Mouse (Mus musculus) hindbrain, embryonic 13.5 days (tissue): ENCODE measurements around the gene Polr1d. TPM values are rescaled to one million over a fixed set of nuclear protein-coding genes. Genes with fewer than 3 reads are reported as not detected.

Source experiments
- ATAC-seq: fragments of 200-750 bp; cut with Nextera tagmentation; 2 replicates; pipeline ENCODE4 v1.8.0; 2017; ENCODE audit warnings: moderate TSS enrichment; ENCODE audit not compliant: low FRiP score
- H3K27ac ChIP-seq: fragments of 300-500 bp; sonication (generic); 2 replicates; pipeline ENCODE4 v1.5.1; 2015; ENCODE audit warnings: inconsistent platforms, mild to moderate bottlenecking, moderate library complexity
- H3K27me3 ChIP-seq: fragments of 300-500 bp; sonication (generic); 2 replicates; pipeline ENCODE4 v1.6.1; 2015; ENCODE audit warnings: mild to moderate bottlenecking, inconsistent platforms
- H3K36me3 ChIP-seq: fragments of 300-500 bp; sonication (generic); 2 replicates; pipeline ENCODE4 v1.6.1; 2015; ENCODE audit warnings: mild to moderate bottlenecking, inconsistent platforms
- H3K4me1 ChIP-seq: fragments of 300-500 bp; sonication (generic); replicated peaks from 2 replicates; pipeline ENCODE4 v1.6.1; 2015; ENCODE audit warnings: inconsistent platforms
- H3K4me2 ChIP-seq: fragments of 300-500 bp; sonication (generic); 2 replicates; pipeline ENCODE4 v1.6.1; 2015; ENCODE audit warnings: inconsistent platforms, mild to moderate bottlenecking, moderate library complexity
- H3K4me3 ChIP-seq: fragments of 300-500 bp; sonication (generic); 2 replicates; pipeline ENCODE4 v1.5.1; 2015; ENCODE audit warnings: mild to moderate bottlenecking, inconsistent platforms
- H3K9ac ChIP-seq: fragments of 300-500 bp; sonication (generic); 2 replicates; pipeline ENCODE4 v1.6.1; 2015; ENCODE audit warnings: mild to moderate bottlenecking, inconsistent platforms
- H3K9me3 ChIP-seq: fragments of 300-500 bp; sonication (generic); 2 replicates; pipeline ENCODE4 v1.6.1; 2016; ENCODE audit warnings: inconsistent platforms
- WGBS: fragments of 180-500 bp; shearing (Covaris S2); methylation state at CpG from one replicate; pipeline ENCODE4 v1.1.7; 2015; 5-methylcytosine and 5-hydroxymethylcytosine counted together
- polyA plus RNA-seq: library from polyadenylated mRNA; unstranded; fragments of >200 nt; fragmentation: Nextera tagmentation; extraction: Ambion mirVana; gene quantifications from 2 replicates; pipeline ENCODE4 v1.2.1, GENCODE M21; 2015

The Polr1d gene
- polyA plus RNA-seq, 1 experiment from 2014 or later, result 107 TPM

DNA sequence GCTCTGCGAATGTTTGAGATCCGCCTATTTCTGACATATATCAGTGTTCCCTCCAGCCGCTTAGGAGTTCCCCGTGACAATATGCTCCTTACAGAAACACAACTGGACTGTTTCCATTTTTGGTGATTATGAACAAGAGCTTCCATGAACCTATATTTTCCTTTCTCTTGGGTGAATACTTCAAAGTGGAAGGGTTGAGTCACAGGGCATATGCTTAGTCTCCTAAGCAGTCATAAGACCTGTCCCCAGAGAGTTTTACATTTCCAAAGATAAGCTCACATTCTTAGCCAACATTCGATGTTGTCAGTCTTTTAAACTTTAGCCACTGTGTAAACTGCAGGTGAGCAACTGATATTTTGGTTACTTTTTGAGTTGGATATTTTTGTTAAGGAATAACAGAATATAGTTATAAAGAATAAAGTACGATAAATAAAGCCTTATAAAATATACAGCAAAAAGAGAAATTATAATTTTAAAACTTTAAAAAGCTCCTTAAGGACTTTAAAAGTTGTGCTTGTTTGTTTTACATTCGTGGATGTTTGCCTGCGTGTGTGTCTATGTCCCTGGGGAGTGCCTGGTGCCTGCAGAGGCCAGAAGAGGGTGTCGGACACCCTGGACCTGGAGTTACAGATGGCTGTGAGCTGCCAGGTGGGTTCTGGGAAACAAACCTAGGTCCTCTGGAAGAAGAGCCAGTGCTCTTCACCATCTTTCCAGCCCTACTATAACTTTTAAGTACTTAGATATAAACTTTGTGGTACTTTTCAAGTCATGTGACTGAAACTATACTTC lies 19.0 kb upstream of the Polr1d start:
- Histone ChIP-seq H3K9ac (no peak overlapping the region), H3K4me1 (no peaks in the 10 kb centered on the region), H3K27ac (no peak overlapping the region), H3K4me3 (no peak overlapping the region), H3K27me3 (no peaks in the 10 kb centered on the region), H3K9me3 (no peaks in the 10 kb centered on the region), H3K36me3 (no peaks in the 10 kb centered on the region), H3K4me2 (no peak overlapping the region)
- ATAC-seq, result no peak
- 88% methylated on average over 9 of the region's 9 CpGs for WGBS

DNA sequence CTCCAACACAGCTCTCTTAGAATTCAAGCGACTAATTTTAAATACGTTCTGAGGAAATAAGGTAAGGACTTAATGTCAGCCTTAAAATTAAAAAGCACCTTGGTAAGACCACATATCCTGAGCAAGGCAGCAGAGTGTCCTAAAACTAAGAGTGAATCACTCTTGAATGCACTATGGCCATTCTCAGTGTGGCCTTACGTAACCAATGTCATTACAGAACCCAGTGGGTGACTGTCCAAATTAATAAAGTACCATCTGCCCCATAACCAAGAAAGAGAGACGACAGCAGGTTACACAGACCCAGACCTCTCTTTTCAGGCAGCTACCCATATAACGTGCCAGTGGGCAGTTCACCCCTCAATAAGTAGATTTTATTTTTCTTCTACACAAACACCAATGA lies 18.2 kb upstream of the Polr1d start:
- Histone ChIP-seq H3K27me3 (no peaks in the 10 kb centered on the region), H3K4me2 (no peak overlapping the region), H3K9ac (no peak overlapping the region), H3K27ac (no peak overlapping the region), H3K9me3 (no peaks in the 10 kb centered on the region), H3K4me1 (no peaks in the 10 kb centered on the region), H3K36me3 (no peaks in the 10 kb centered on the region), H3K4me3 (no peak overlapping the region)
- no peak for ATAC-seq
- WGBS, result 86% methylated on average over 5 of the region's 5 CpGs

DNA sequence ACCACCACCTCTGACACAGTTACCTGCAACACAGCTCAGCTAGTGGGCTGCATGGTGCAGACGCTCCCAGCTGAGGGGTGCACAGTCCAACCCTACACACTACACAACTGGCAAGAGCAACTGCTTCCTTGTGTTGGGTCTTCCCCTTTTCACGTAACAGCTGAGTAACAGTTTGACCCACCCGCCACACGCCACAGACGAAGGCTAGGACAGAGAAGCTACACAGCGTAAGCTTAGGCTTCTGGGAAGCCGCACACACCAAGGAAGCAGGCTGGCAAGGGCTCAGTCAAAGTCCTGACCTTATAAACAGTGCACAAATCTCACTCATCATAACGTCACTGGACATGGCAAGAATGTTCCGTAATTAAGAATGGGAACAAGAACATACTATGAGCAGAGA lies 17.5 kb upstream of the Polr1d start:
- H3K27ac ChIP-seq, result no peak overlapping the region
- no peaks in the 10 kb centered on the region for H3K27me3 ChIP-seq
- H3K4me1 ChIP-seq, result no peaks in the 10 kb centered on the region
- no peak overlapping the region for H3K4me2 ChIP-seq
- no peak overlapping the region for H3K9ac ChIP-seq
- ATAC-seq, result no peak
- WGBS, result 88% methylated on average over 9 of the region's 9 CpGs
- H3K4me3 ChIP-seq, result no peak overlapping the region
- no peaks in the 10 kb centered on the region for H3K36me3 ChIP-seq
- H3K9me3 ChIP-seq, result no peaks in the 10 kb centered on the region

DNA sequence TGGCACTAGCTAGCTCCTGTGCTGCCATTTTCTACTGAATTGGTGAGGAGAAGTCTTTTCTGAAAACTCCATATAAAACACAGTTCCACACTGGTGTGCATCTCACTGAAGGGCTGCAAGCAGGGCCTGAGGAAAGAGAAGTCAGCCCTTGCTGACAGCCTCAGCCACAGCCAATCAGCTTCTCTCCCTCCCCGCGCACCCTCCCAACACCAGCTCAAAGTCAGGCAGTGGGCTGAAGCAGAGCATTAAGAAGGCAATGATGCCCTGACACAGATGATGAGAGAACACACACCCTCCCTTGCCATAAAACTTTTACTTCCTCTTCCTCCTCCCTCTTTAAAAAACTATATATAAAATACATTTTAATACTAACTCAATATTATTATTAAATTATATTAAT lies 16.8 kb upstream of the Polr1d start:
- WGBS, result 83% methylated on average over 2 of the region's 2 CpGs
- no peak for ATAC-seq
- no peak overlapping the region for H3K9ac ChIP-seq
- H3K4me3 ChIP-seq, result no peak overlapping the region
- no peaks in the 10 kb centered on the region for H3K36me3 ChIP-seq
- no peaks in the 10 kb centered on the region for H3K4me1 ChIP-seq
- H3K9me3 ChIP-seq, result no peaks in the 10 kb centered on the region
- no peak overlapping the region for H3K4me2 ChIP-seq
- H3K27me3 ChIP-seq, result no peaks in the 10 kb centered on the region
- no peak overlapping the region for H3K27ac ChIP-seq

DNA sequence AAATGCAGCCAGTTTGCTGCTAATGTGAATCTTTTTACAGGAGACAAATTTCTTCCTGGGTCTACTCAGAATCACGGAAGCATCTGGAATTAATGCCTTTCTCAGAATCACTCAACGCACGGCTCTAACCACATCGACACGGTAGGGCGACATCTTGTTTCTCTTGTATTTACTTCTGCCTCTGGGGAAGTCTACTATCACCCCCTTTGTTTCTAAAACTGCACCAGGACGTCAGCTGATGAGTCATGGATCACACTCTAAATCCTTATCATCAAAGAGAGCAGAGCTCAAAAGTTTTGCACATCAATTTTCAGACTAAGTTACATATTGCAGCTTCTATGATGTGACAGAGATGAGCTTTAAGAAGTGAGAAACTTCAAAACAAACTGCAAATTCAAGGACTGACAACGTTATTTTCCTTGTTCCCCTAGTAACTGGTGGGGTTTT lies 13.6 kb upstream of the Polr1d start:
- ATAC-seq, result no peak
- Histone ChIP-seq H3K9ac (no peak overlapping the region), H3K27me3 (no peaks in the 10 kb centered on the region), H3K36me3 (no peaks in the 10 kb centered on the region), H3K4me3 (no peak overlapping the region), H3K27ac (no peak overlapping the region), H3K4me1 (no peaks in the 10 kb centered on the region), H3K9me3 (no peaks in the 10 kb centered on the region), H3K4me2 (no peak overlapping the region)
- WGBS, result 80% methylated on average over 8 of the region's 8 CpGs

DNA sequence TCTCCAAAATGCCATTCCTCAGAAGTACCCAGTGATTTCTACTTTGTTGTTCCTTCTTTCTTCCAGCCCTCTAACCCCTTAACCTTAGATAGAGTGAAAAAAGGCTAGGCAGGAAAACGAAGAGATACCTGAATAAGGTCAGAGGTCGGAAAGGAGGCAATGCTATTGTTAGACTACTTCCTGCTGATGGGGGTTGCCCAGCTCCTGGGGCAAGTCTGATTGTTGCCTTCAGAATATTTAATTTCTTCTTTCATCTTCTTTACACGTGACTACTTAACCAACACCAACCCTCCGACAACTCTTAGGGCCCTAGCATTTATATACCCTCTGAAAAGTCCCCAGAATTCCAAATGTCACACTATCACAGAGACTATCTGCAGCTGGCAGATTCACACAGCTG lies 10.7 kb upstream of the Polr1d start:
- H3K9me3 ChIP-seq, result no peaks in the 10 kb centered on the region
- no peak overlapping the region for H3K27ac ChIP-seq
- no peaks in the 10 kb centered on the region for H3K36me3 ChIP-seq
- ATAC-seq, result no peak
- H3K27me3 ChIP-seq, result no peaks in the 10 kb centered on the region
- no peaks in the 10 kb centered on the region for H3K4me1 ChIP-seq
- no peak overlapping the region for H3K4me3 ChIP-seq
- no peak overlapping the region for H3K9ac ChIP-seq
- no peak overlapping the region for H3K4me2 ChIP-seq
- WGBS, result 67% methylated on average over 4 of the region's 4 CpGs

DNA sequence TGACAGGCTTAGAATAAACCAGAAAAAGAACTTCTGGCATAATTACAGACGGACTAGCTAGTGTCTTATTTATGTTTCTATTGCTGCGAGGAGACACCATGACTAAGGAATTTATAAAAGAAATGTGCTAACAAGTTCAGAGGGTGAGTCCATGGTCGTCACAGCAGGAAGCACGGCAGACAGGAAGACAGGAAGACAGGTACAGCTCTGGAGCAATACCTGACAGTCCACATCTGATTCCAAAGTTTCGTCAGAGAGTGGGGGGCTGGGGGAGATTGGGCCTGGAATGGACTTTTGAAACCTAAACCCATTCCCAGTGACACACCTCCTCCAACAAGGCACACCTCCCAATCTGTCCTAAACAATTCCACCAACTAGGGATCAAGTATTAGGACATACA lies 9.9 kb upstream of the Polr1d start:
- H3K4me3 ChIP-seq, result no peak overlapping the region
- no peaks in the 10 kb centered on the region for H3K4me1 ChIP-seq
- H3K36me3 ChIP-seq, result no peaks in the 10 kb centered on the region
- no peak overlapping the region for H3K9ac ChIP-seq
- 76% methylated on average over 5 of the region's 5 CpGs for WGBS
- no peaks in the 10 kb centered on the region for H3K9me3 ChIP-seq
- no peak for ATAC-seq
- no peak overlapping the region for H3K27ac ChIP-seq
- H3K27me3 ChIP-seq, result no peaks in the 10 kb centered on the region
- H3K4me2 ChIP-seq, result no peak overlapping the region

DNA sequence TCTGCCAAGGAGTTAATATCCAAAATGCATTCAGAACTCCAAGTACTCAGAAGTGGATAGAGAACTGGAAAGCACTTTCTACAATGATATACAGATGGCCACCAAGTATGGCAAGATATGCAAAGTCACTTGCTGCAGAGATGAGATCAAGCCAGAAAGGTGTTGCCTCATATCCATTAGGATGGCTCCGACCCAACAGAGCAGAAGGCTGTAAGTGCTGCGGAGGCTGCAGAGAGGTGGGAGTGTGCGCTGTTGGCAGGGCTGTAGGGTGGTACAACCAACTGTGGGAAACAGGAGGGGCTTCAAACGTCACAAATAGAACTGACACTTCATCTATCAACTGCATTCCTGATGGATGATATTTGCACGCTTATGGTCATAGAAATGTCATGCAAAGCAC lies 8.0 kb upstream of the Polr1d start:
- Histone ChIP-seq H3K9me3 (no peaks in the 10 kb centered on the region), H3K4me2 (no peak overlapping the region), H3K4me1 (no peaks in the 10 kb centered on the region), H3K36me3 (no peaks in the 10 kb centered on the region), H3K27ac (no peak overlapping the region), H3K9ac (no peak overlapping the region), H3K27me3 (no peaks in the 10 kb centered on the region), H3K4me3 (no peak overlapping the region)
- no peak for ATAC-seq
- WGBS, result 84% methylated on average over 5 of the region's 5 CpGs

DNA sequence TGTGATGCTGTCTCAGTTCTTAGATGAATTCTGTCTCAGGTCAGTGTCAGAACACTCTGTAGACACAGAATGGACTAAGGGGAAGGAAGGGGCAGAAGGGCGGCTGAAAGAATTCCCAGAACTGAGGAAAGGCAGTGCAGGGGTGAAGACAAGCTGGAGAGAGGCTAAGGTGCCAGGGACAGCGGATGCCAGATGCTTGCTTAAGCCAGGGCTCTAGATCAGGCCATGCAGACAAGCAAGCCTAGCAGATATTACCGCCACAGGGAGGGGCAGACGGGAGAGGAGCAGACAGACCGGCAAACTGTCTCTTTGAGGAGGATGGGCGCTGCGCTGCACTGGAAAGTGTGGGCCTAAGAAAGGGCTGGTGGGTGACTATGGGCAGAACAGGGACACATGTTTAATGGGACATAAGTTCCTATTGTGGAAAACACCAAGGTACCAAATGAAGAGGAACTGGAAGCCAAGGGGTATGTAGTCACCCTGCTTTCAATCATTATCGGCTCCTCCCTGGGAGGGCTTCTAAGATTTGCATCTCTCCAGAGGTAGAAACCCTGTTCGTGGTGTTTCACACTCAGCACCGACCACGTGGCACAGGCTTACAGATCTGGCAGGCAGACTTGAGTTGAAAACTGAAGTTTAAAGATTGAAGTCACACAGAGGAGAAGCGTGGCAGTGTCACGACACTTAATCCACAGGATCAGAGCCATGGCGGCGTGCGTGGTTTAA lies 5.9 kb upstream of the Polr1d start:
- H3K27ac ChIP-seq, result no peak overlapping the region
- H3K27me3 ChIP-seq, result peaks cover 17% of the 10 kb centered on the region; the same call in 1 of the 2 replicates
- no peak overlapping the region for H3K4me2 ChIP-seq
- ATAC-seq, result no peak
- peaks cover 9% of the 10 kb centered on the region for H3K4me1 ChIP-seq
- no peaks in the 10 kb centered on the region for H3K36me3 ChIP-seq
- H3K9ac ChIP-seq, result peak overlapping the region; percentile 19; the same call in 1 of the 2 replicates
- no peak overlapping the region for H3K4me3 ChIP-seq
- H3K9me3 ChIP-seq, result no peaks in the 10 kb centered on the region
- WGBS, result 76% methylated on average over 16 of the region's 16 CpGs

DNA sequence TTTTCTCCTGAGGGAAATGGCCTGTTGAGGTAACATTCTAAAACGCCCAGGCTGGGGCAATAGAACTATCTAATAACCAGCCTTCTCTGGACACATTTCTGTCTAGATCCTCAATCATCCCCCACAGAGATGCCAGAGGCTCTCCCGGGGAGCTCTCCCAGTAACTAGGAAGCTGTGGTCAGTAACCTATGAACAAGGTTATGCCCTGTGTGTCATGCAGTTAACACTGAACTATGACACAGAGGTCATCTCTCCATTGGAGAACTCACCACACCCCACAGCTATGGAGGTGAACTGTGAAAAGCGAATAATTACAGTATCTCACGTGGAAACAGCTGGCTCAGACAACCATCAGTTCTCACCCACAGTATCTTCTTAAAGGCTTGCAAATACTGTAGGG lies 5.0 kb upstream of the Polr1d start:
- H3K4me2 ChIP-seq, result no peak overlapping the region
- H3K36me3 ChIP-seq, result no peaks in the 10 kb centered on the region
- no peaks in the 10 kb centered on the region for H3K9me3 ChIP-seq
- peaks cover 9% of the 10 kb centered on the region for H3K4me1 ChIP-seq
- H3K27ac ChIP-seq, result no peak overlapping the region
- 58% methylated on average over 4 of the region's 4 CpGs for WGBS
- H3K4me3 ChIP-seq, result no peak overlapping the region
- H3K27me3 ChIP-seq, result peaks cover 17% of the 10 kb centered on the region; the same call in 1 of the 2 replicates
- ATAC-seq, result no peak
- no peak overlapping the region for H3K9ac ChIP-seq

DNA sequence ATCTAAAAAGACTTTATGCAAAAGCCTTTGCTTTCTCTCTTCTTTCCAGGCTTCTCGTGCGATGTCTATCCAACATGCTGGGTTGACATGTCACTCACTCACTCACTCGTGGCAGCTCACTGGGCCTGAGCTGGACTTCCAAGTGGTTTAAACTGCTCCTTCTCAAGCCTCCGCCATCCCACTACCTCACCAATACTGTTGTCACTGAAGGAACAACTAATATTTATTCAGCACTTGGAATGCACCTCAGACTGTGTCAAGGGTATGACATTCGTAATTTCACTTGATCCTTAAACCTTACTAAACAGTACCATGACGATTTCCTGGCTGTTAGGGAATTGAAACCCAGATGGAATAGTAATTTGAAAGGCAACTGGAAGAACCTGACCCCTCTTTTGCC lies 3.0 kb upstream of the Polr1d start:
- 89% methylated on average over 6 of the region's 6 CpGs for WGBS
- peaks cover 21% of the 10 kb centered on the region for H3K4me1 ChIP-seq
- H3K9ac ChIP-seq, result no peak overlapping the region
- no peak overlapping the region for H3K4me3 ChIP-seq
- no peak overlapping the region for H3K27ac ChIP-seq
- no peak for ATAC-seq
- H3K27me3 ChIP-seq, result peaks cover 17% of the 10 kb centered on the region; the same call in 1 of the 2 replicates
- H3K36me3 ChIP-seq, result no peaks in the 10 kb centered on the region
- H3K4me2 ChIP-seq, result no peak overlapping the region
- H3K9me3 ChIP-seq, result no peaks in the 10 kb centered on the region

DNA sequence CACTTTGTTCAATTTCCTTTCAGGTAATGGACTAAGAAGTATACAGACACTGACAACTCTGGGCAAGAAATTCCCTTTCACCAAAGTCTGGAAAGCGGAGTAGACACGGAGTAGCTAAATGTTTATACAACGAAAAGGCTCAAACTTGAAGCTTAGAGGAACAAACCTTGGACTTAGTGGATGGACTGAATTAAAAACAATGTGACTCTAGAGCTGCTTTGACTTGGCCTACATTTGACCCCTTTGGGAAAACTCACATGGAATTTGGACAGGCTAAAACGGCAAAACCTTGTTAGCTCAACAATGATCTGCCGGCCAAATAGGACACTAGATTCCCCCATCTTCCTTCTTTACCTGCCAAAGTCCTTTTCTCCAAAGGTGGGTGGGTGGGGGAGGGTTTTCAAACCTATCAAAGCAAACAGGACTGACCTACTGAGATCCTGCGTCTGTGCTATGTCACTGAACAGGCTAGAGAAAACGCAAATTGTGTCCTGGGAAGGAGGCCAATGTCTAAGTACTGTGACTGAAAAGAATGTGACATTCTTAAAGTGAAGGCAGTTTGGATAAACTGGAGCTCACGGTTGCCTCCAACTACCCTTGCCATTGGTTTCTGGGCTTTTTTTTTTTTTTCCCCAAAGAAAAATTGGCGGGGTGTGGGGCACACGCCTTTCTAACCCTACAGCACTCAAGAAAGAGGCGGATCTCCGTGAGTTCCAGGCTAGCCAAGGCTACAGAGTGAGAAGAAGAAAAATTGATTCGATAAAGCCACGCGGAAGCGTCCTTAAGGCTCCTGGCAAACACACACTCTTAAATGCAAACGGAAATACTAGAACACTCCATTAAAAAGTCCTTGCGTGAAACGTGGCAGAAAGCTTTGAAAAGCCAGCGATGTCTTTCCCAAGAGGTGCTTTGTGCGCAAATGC lies 1.5 kb upstream of the Polr1d start:
- H3K4me1 ChIP-seq, result peaks cover 21% of the 10 kb centered on the region
- peaks cover 17% of the 10 kb centered on the region; the same call in 1 of the 2 replicates for H3K27me3 ChIP-seq
- peak overlapping the region; percentile 75 for H3K4me3 ChIP-seq
- no peaks in the 10 kb centered on the region for H3K36me3 ChIP-seq
- H3K9me3 ChIP-seq, result no peaks in the 10 kb centered on the region
- no peak for ATAC-seq
- 17% methylated on average over 21 of the region's 21 CpGs for WGBS
- peak overlapping the region; percentile 81 for H3K9ac ChIP-seq
- H3K27ac ChIP-seq, result peak overlapping the region; percentile 76; the same call in 1 of the 2 replicates
- H3K4me2 ChIP-seq, result peak overlapping the region; percentile 85
